Comparison of ENCODE assay signal across 27 mouse cellular contexts in the genomic region with DNA sequence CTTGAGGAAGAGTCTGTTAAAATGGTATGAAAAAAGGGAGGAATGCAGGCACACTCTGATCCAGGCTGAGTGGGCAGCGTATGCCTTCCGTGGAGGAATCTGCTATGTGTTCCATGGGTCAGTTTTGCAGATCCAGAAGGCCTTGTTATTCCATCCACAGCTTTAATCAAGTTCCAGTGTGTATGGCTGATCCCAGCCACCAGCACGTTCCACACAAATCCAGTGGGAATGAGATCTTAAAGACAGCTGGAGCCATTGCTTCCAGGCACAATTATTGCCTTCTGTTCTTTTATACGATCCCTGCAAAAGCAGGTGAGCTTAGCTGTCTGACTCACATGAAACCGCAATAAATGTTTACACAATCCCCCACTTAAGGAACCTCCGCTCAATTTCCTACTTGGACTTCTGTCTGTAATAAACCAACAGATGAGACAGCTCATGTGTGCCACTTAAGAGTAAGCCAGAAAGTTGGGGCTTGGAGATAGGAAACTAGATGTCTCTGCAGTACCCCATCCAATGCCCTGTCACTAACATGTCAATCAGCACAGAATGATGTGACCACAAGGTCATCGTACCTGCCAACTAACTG.
DNase-seq lines count a peak whose midpoint lies in the region; ATAC-seq and TF ChIP-seq lines count a peak whose summit lies in the region.
"Had no signal": no experiment of that assay in that cellular context is flagged by ENCODE, and none has a peak within 500 bp of the region (broad histone marks: within the 10 kb centered on the region; RNA-seq: fewer than 3 reads in every experiment).

No protein-coding gene starts in this region.

- ATAC-seq in embryonic facial prominence, embryonic 14.5 days (ENCODE audit: low read depth), result 0 out of 2 replicates have a peak, but pooled peaks have one; percentile 22
- peak; percentile 65 for ATAC-seq in Patski
- ATAC-seq in limb, embryonic 11.5 days (ENCODE audit: insufficient number of reproducible peaks, low FRiP score, low TSS enrichment, low read depth), result no peak
- ATAC-seq in limb, embryonic 14.5 days (ENCODE audit: low FRiP score, low read depth), result peak; percentile 72
- ATAC-seq in liver, embryonic 12.5 days, result no peak
- ATAC-seq: forebrain, embryonic 13.5 days; forebrain, embryonic 16.5 days; hindbrain, postnatal 0 days; inflammation-experienced regulatory T-cells, adult 6 months had no signal

- no peak for TF ChIP-seq POLR2A in limb, embryonic 14.5 days (IDR thresholded peaks at IDR 0.05; ENCODE audit: borderline replicate concordance, extremely low read depth, insufficient read depth, insufficient read length)

- peak; percentile 28 for DNase-seq in embryonic facial prominence, embryonic 14.5 days (ENCODE audit: low spot score)
- no peak for DNase-seq in embryonic facial prominence, embryonic 10.5 days (ENCODE audit: low spot score)
- DNase-seq in Patski (ENCODE audit: low read depth, low spot score) (peak; percentile 58), liver (no peak)
- DNase-seq in limb, embryonic 11.5 days (ENCODE audit: low spot score), result peak; percentile 32
- peak; percentile 54 for DNase-seq in limb, embryonic 14.5 days (ENCODE audit: low spot score)
- DNase-seq in kidney, adult 8-10 months, result no peak
- DNase-seq: adrenal gland, adult 2 months; adrenal gland, postnatal 14 days; cerebellum, adult 11 months; cerebellum, adult 2 months; cerebellum, adult 9-11 months; cerebellum, postnatal 25 days; gastrocnemius, adult 2 months; gastrocnemius, postnatal 36 days; heart, postnatal 10 days; heart, postnatal 36 days had no signal

- in situ Hi-C loops in Patski (cut with MboI; ENCODE audit: low pct_unique_long_range_greater_than_20kb), result no loop called here

- H3K4me3 ChIP-seq in embryonic facial prominence, embryonic 14.5 days (ENCODE audit: low read depth, low read length), result no peak overlapping the region
- no peak overlapping the region for H3K4me3 ChIP-seq in embryonic facial prominence, embryonic 10.5 days
- H3K4me3 ChIP-seq in limb, embryonic 11.5 days (ENCODE audit: low read depth, low read length), result no peak overlapping the region
- no peak overlapping the region for H3K4me3 ChIP-seq in limb, embryonic 14.5 days (replicated peaks; ENCODE audit: low read length)
- no peak overlapping the region for H3K4me3 ChIP-seq in liver, embryonic 12.5 days
- H3K4me3 ChIP-seq: embryonic facial prominence, embryonic 13.5 days; forebrain, embryonic 10.5 days; forebrain, embryonic 13.5 days; gastrocnemius, adult 2 months; heart, embryonic 12.5 days; heart, embryonic 15.5 days had no signal

- POLR2A ChIA-PET in Patski (lab: Charles Lee), result interaction anchor here (1.0 to 1.6 kb wide), 3 partner anchors 13 to 125 kb away, joined by 3 to 4 read pairs (median 3); no protein-coding TSS in a partner anchor

- no peaks in the 10 kb centered on the region for H3K9me3 ChIP-seq in embryonic facial prominence, embryonic 14.5 days (ENCODE audit: control insufficient read depth, low read length)
- no peaks in the 10 kb centered on the region for H3K9me3 ChIP-seq in embryonic facial prominence, embryonic 10.5 days
- no peaks in the 10 kb centered on the region for H3K9me3 ChIP-seq in limb, embryonic 11.5 days (ENCODE audit: control insufficient read depth, low read length)
- H3K9me3 ChIP-seq in limb, embryonic 14.5 days (ENCODE audit: control insufficient read depth, low read length), result no peaks in the 10 kb centered on the region
- H3K9me3 ChIP-seq in liver, embryonic 12.5 days (replicated peaks), result no peaks in the 10 kb centered on the region
- H3K9me3 ChIP-seq: embryonic facial prominence, embryonic 13.5 days; forebrain, embryonic 10.5 days; forebrain, embryonic 13.5 days; heart, embryonic 12.5 days; heart, embryonic 15.5 days had no signal

- CTCF ChIA-PET in Patski (lab: Charles Lee), result interaction anchor here (1.4 to 5.5 kb wide), 5 partner anchors 17 to 75 kb away, joined by 3 to 38 read pairs (median 6); no protein-coding TSS in a partner anchor

- no peaks in the 10 kb centered on the region for H3K36me3 ChIP-seq in embryonic facial prominence, embryonic 14.5 days (ENCODE audit: control insufficient read depth, insufficient read depth, low read length)
- no peaks in the 10 kb centered on the region for H3K36me3 ChIP-seq in embryonic facial prominence, embryonic 10.5 days (replicated peaks)
- no peaks in the 10 kb centered on the region for H3K36me3 ChIP-seq in limb, embryonic 11.5 days (ENCODE audit: control insufficient read depth, insufficient read depth, low read length)
- no peaks in the 10 kb centered on the region for H3K36me3 ChIP-seq in limb, embryonic 14.5 days (ENCODE audit: control insufficient read depth, insufficient read depth, low read length)
- H3K36me3 ChIP-seq in liver, embryonic 12.5 days, result no peaks in the 10 kb centered on the region
- H3K36me3 ChIP-seq: embryonic facial prominence, embryonic 13.5 days; forebrain, embryonic 10.5 days; heart, embryonic 12.5 days; heart, embryonic 15.5 days had no signal

- 53% methylated on average over 7 of the region's 7 CpGs for WGBS in embryonic facial prominence, embryonic 14.5 days
- WGBS in embryonic facial prominence, embryonic 10.5 days, result 75% methylated on average over 7 of the region's 7 CpGs
- 55% methylated on average over 7 of the region's 7 CpGs for WGBS in limb, embryonic 11.5 days
- WGBS in limb, embryonic 14.5 days, result 25% methylated on average over 7 of the region's 7 CpGs
- 74% methylated on average over 7 of the region's 7 CpGs for WGBS in liver, embryonic 12.5 days (ENCODE audit: insufficient replicate concordance)

- TF ChIP-seq CTCF in Patski (IDR thresholded peaks at IDR 0.05), result no peak

- no peak overlapping the region for H3K9ac ChIP-seq in embryonic facial prominence, embryonic 14.5 days (ENCODE audit: low read depth, low read length)
- H3K9ac ChIP-seq in limb, embryonic 11.5 days (ENCODE audit: low read length), result no peak overlapping the region
- no peak overlapping the region for H3K9ac ChIP-seq in limb, embryonic 14.5 days (ENCODE audit: low read depth, low read length, severe bottlenecking)
- H3K9ac ChIP-seq in liver, embryonic 12.5 days, result no peak overlapping the region
- H3K9ac ChIP-seq: embryonic facial prominence, embryonic 13.5 days; forebrain, embryonic 13.5 days; heart, embryonic 12.5 days; heart, embryonic 15.5 days; hindbrain, embryonic 14.5 days had no signal

- H3K27ac ChIP-seq in embryonic facial prominence, embryonic 14.5 days (replicated peaks; ENCODE audit: low read depth, low read length), result no peak overlapping the region
- no peak overlapping the region for H3K27ac ChIP-seq in embryonic facial prominence, embryonic 10.5 days (replicated peaks)
- H3K27ac ChIP-seq in limb, embryonic 11.5 days (replicated peaks; ENCODE audit: low read depth, low read length), result 0 out of 2 replicates have a peak overlapping the region, but pooled peaks have one; percentile 6
- H3K27ac ChIP-seq in limb, embryonic 14.5 days (replicated peaks; ENCODE audit: low read depth, low read length), result no peak overlapping the region
- H3K27ac ChIP-seq in liver, embryonic 12.5 days, result no peak overlapping the region
- H3K27ac ChIP-seq: embryonic facial prominence, embryonic 13.5 days; forebrain, embryonic 10.5 days; forebrain, embryonic 13.5 days; gastrocnemius, adult 2 months; heart, embryonic 15.5 days; hindbrain, embryonic 14.5 days; hindbrain, postnatal 0 days had no signal

- H3K4me2 ChIP-seq in embryonic facial prominence, embryonic 14.5 days (ENCODE audit: low read depth, low read length), result no peak overlapping the region
- no peak overlapping the region for H3K4me2 ChIP-seq in limb, embryonic 11.5 days (ENCODE audit: low read depth, severe bottlenecking)
- no peak overlapping the region for H3K4me2 ChIP-seq in limb, embryonic 14.5 days (replicated peaks; ENCODE audit: low read depth, low read length, severe bottlenecking)
- no peak overlapping the region for H3K4me2 ChIP-seq in liver, embryonic 12.5 days
- H3K4me2 ChIP-seq: embryonic facial prominence, embryonic 13.5 days; forebrain, embryonic 13.5 days; heart, embryonic 12.5 days; heart, embryonic 15.5 days; hindbrain, embryonic 14.5 days had no signal

- H3K4me1 ChIP-seq in embryonic facial prominence, embryonic 14.5 days (ENCODE audit: control insufficient read depth, insufficient read depth, low read length), result no peaks in the 10 kb centered on the region
- H3K4me1 ChIP-seq in embryonic facial prominence, embryonic 10.5 days, result no peaks in the 10 kb centered on the region
- H3K4me1 ChIP-seq in limb, embryonic 11.5 days (ENCODE audit: control insufficient read depth, insufficient read depth, low read length), result no peaks in the 10 kb centered on the region
- peaks cover 8% of the 10 kb centered on the region for H3K4me1 ChIP-seq in limb, embryonic 14.5 days (ENCODE audit: control insufficient read depth, insufficient read depth, low read length)
- no peaks in the 10 kb centered on the region for H3K4me1 ChIP-seq in liver, embryonic 12.5 days
- H3K4me1 ChIP-seq: embryonic facial prominence, embryonic 13.5 days; forebrain, embryonic 13.5 days; heart, embryonic 15.5 days had no signal

- no peaks in the 10 kb centered on the region for H3K27me3 ChIP-seq in embryonic facial prominence, embryonic 14.5 days (replicated peaks; ENCODE audit: control insufficient read depth, insufficient read depth, low read length)
- no peaks in the 10 kb centered on the region for H3K27me3 ChIP-seq in embryonic facial prominence, embryonic 10.5 days (replicated peaks; ENCODE audit: low read depth, poor library complexity, severe bottlenecking)
- no peaks in the 10 kb centered on the region for H3K27me3 ChIP-seq in Patski
- H3K27me3 ChIP-seq in limb, embryonic 11.5 days (ENCODE audit: control insufficient read depth, insufficient read depth, low read length), result no peaks in the 10 kb centered on the region
- H3K27me3 ChIP-seq in limb, embryonic 14.5 days (ENCODE audit: control insufficient read depth, insufficient read depth, low read length), result no peaks in the 10 kb centered on the region
- no peaks in the 10 kb centered on the region for H3K27me3 ChIP-seq in liver, embryonic 12.5 days (replicated peaks)
- H3K27me3 ChIP-seq: embryonic facial prominence, embryonic 13.5 days; forebrain, embryonic 13.5 days; heart, embryonic 12.5 days; heart, embryonic 15.5 days had no signal

Comparison
In these comparisons a context has a peak if more than half of its experiments do, and no peak if none do; other contexts are left out.
1. ATAC-seq: peak in embryonic facial prominence, embryonic 14.5 days (single experiment), Patski (single experiment) and limb, embryonic 14.5 days (single experiment); none in limb, embryonic 11.5 days (single experiment) and liver, embryonic 12.5 days (single experiment).
2. DNase-seq: peak in embryonic facial prominence, embryonic 14.5 days (single experiment), Patski (single experiment), limb, embryonic 11.5 days (single experiment) and limb, embryonic 14.5 days (single experiment); none in embryonic facial prominence, embryonic 10.5 days (single experiment), kidney, adult 8-10 months (0 of 2) and liver (single experiment).